Mouse (Mus musculus) CH12.LX (cell line): ENCODE results near the gene Npas2. TPM values are rescaled to one million over a fixed set of nuclear protein-coding genes. Genes with fewer than 3 reads are reported as not detected.

Experiments used
- DNase-seq: peaks from one replicate; pipeline ENCODE4 v3.0.0-alpha.2; 2013; ENCODE audit errors: extremely low read depth
- H3K27ac ChIP-seq: 2 replicates; pipeline ENCODE4 v1.5.1; 2012; ENCODE audit warnings: low read depth, mild to moderate bottlenecking, control low read depth, moderate library complexity; ENCODE audit not compliant: insufficient read depth
- H3K27me3 ChIP-seq: replicated peaks from 2 replicates; pipeline ENCODE3; 2012; ENCODE audit warnings: inconsistent platforms
- H3K36me3 ChIP-seq, 2 experiments: replicated peaks in 1 of 2; 2 replicates each; pipeline versions ENCODE3 to v1.6.1; 2012; ENCODE audit warnings: inconsistent platforms in 1 of 2, low read length in 1 of 2, mild to moderate bottlenecking in 1 of 2, mixed read lengths in 1 of 2, moderate library complexity in 1 of 2; ENCODE audit not compliant: control insufficient read depth in 1 of 2, insufficient read depth in 1 of 2
- H3K4me1 ChIP-seq, 2 experiments: 2 replicates each; pipeline ENCODE4 v1.6.1; 2012; ENCODE audit warnings: inconsistent platforms in 1 of 2, moderate library complexity in 1 of 2; ENCODE audit not compliant: insufficient read depth in 2 of 2, control insufficient read depth in 1 of 2
- H3K4me2 ChIP-seq: 2 replicates; pipeline ENCODE4 v1.6.1; 2012; ENCODE audit warnings: low read depth, mild to moderate bottlenecking, control low read depth; ENCODE audit not compliant: poor library complexity, insufficient read depth, severe bottlenecking
- H3K4me3 ChIP-seq, 3 experiments: fragments of 150-350 bp in 1 of 3; sonication (generic) in 1 of 3; replicated peaks in 1 of 3; 2 replicates each; pipeline versions ENCODE3 to v1.5.1; 2011 to 2012; ENCODE audit warnings: low read depth in 2 of 3, low read length in 2 of 3, mild to moderate bottlenecking in 2 of 3, moderate library complexity in 2 of 3, control low read depth in 1 of 3, improper control_type of control experiment in 1 of 3, inconsistent platforms in 1 of 3, mixed read lengths in 1 of 3; ENCODE audit not compliant: poor library complexity in 1 of 3
- H3K79me2 ChIP-seq: replicated peaks from 2 replicates; pipeline ENCODE4 v1.6.1; 2012; ENCODE audit warnings: mild to moderate bottlenecking, moderate library complexity; ENCODE audit not compliant: control insufficient read depth, poor library complexity, insufficient read depth, severe bottlenecking; ENCODE audit errors: extremely low read depth
- H3K9ac ChIP-seq: 2 replicates; pipeline ENCODE4 v1.6.1; 2012; ENCODE audit warnings: low read depth, mild to moderate bottlenecking, control low read depth, moderate library complexity; ENCODE audit not compliant: insufficient read depth
- H3K9me3 ChIP-seq: replicated peaks from 2 replicates; pipeline ENCODE3; 2012; ENCODE audit warnings: low read length, inconsistent platforms, mixed read lengths
- BHLHE40 ChIP-seq: IDR thresholded peaks from 2 replicates; pipeline ENCODE4 v1.6.1; 2011; ENCODE audit warnings: mild to moderate bottlenecking, low read depth, low read length, improper control_type of control experiment
- CHD1 ChIP-seq: IDR thresholded peaks from 2 replicates; pipeline ENCODE4 v1.6.1; 2012; ENCODE audit warnings: low read depth, low read length, improper control_type of control experiment, inconsistent platforms
- CTCF ChIP-seq, 2 experiments: IDR thresholded peaks in 1 of 2; conservative IDR thresholded peaks in 1 of 2; 2 replicates each; pipeline ENCODE4 v1.5.1; 2011 to 2012; ENCODE audit warnings: low read depth in 2 of 2, low read length in 2 of 2, improper control_type of control experiment in 1 of 2, inconsistent platforms in 1 of 2, mild to moderate bottlenecking in 1 of 2, moderate library complexity in 1 of 2
- E2F4 ChIP-seq: IDR thresholded peaks from 2 replicates; pipeline ENCODE4 v1.6.1; 2011; ENCODE audit warnings: low read depth, low read length, improper control_type of control experiment; ENCODE audit not compliant: insufficient replicate concordance
- EP300 ChIP-seq: IDR thresholded peaks from 2 replicates; pipeline ENCODE4 v1.6.1; 2011; ENCODE audit warnings: low read length, improper control_type of control experiment
- ETS1 ChIP-seq: conservative IDR thresholded peaks from 2 replicates; pipeline ENCODE4 v1.6.1; 2012; ENCODE audit warnings: low read depth, mild to moderate bottlenecking, inconsistent platforms, low read length, improper control_type of control experiment, moderate library complexity
- MAFK ChIP-seq: IDR thresholded peaks from 2 replicates; pipeline ENCODE4 v1.6.1; 2011; ENCODE audit warnings: low read length, improper control_type of control experiment; ENCODE audit not compliant: insufficient replicate concordance
- MAX ChIP-seq: IDR thresholded peaks from 2 replicates; pipeline ENCODE4 v1.6.1; 2011; ENCODE audit warnings: low read length, improper control_type of control experiment
- MAZ ChIP-seq: IDR thresholded peaks from 2 replicates; pipeline ENCODE4 v1.6.1; 2012; ENCODE audit warnings: low read depth, mild to moderate bottlenecking, inconsistent platforms, low read length, improper control_type of control experiment, moderate library complexity
- MXI1 ChIP-seq: IDR thresholded peaks from 2 replicates; pipeline ENCODE4 v1.6.1; 2011; ENCODE audit warnings: mild to moderate bottlenecking, low read depth, low read length, improper control_type of control experiment
- MYC ChIP-seq: IDR thresholded peaks from 2 replicates; pipeline ENCODE4 v1.6.1; 2011; ENCODE audit warnings: low read depth, mild to moderate bottlenecking, improper control_type of control experiment, low read length
- NELFE ChIP-seq: IDR thresholded peaks from 2 replicates; pipeline ENCODE4 v1.6.1; 2011; ENCODE audit warnings: low read depth, low read length, improper control_type of control experiment
- POLR2A ChIP-seq: IDR thresholded peaks from 2 replicates; pipeline ENCODE4 v1.6.1; 2011; ENCODE audit warnings: low read depth, mild to moderate bottlenecking, improper control_type of control experiment, low read length
- POLR2AphosphoS2 ChIP-seq: IDR thresholded peaks from 2 replicates; pipeline ENCODE4 v1.6.1; 2011; ENCODE audit warnings: low read depth, low read length, improper control_type of control experiment
- SIN3A ChIP-seq: IDR thresholded peaks from 2 replicates; pipeline ENCODE4 v1.6.1; 2012; ENCODE audit warnings: low read length, improper control_type of control experiment, inconsistent platforms
- SMC3 ChIP-seq: IDR thresholded peaks from 2 replicates; pipeline ENCODE4 v1.6.1; 2011; ENCODE audit warnings: low read depth, low read length, improper control_type of control experiment
- USF1 ChIP-seq: IDR thresholded peaks from 2 replicates; pipeline ENCODE4 v1.6.1; 2014; ENCODE audit warnings: low read depth, mild to moderate bottlenecking, inconsistent platforms, low read length, improper control_type of control experiment
- USF2 ChIP-seq: conservative IDR thresholded peaks from 2 replicates; pipeline ENCODE4 v1.6.1; 2011; ENCODE audit warnings: low read depth, low read length, improper control_type of control experiment
- ZNF384 ChIP-seq: IDR thresholded peaks from 2 replicates; pipeline ENCODE4 v1.6.1; 2012; ENCODE audit warnings: low read depth, low read length, improper control_type of control experiment, inconsistent platforms
- dilution Hi-C: fragments of 300-500 bp; cut with MboI; formaldehyde crosslinking; loops from 2 replicates; pipeline ENCODE4 v1.14.3; 2020; ENCODE audit warnings: low sequenced_read_pairs; ENCODE audit not compliant: extremely low pct_unique_long_range_greater_than_20kb, extremely low pct_ligation_motif_present
- in situ Hi-C: fragments of 300-500 bp; cut with MboI; formaldehyde crosslinking; loops from 3 replicates; pipeline ENCODE4 v1.14.3; 2019; ENCODE audit warnings: low sequenced_read_pairs, low pct_ligation_motif_present, low pct_unique_long_range_greater_than_20kb, mixed read lengths
- polyA plus RNA-seq: library from polyadenylated mRNA; unstranded; fragments of >175 nt; gene quantifications from 2 replicates; pipeline ENCODE4 v1.2.1, GENCODE M21; 2012; ENCODE audit warnings: low read depth; ENCODE audit not compliant: insufficient read length
- total RNA-seq, 2 experiments: library from RNA; depleted of rRNA; stranded (reverse); fragments of 300-350 nt in 1 of 2; fragments of >200 nt in 1 of 2; gene quantifications; 2 replicates each; pipeline ENCODE4 v1.2.3; 2012 to 2014

Gene Npas2
- total and polyA plus RNA-seq, 3 experiments, result 0.13 TPM; not detected in 2

DNA sequence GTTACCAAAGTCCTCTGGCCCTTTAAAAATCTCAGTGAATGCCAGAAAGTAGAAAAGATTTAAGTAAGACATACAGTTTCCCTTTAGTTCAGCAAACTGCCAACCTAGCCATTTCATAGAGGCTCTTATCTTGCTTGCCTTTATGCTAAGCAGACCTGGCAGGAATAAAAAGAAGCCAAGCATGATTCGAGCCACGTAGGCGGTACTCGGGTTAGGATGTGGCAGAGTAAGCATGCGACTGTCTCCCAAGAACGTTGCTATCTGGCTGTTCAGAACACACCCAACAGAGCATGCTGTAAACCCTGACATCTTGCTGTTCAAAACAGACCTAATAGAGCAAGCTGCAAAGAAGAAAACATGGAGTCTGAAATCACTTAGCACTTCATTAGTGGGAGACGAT is 125.3 kb downstream of the Npas2 start:
- Histone ChIP-seq H3K27ac (no peak overlapping the region), H3K4me2 (no peak overlapping the region), H3K9me3 (no peaks in the 10 kb centered on the region), H3K4me3 (no peak overlapping the region), H3K4me1 (peaks cover 7 to 10% of the 10 kb centered on the region in 2 experiments; a peak in 3 of 4 replicates), H3K36me3 (no peaks in the 10 kb centered on the region), H3K79me2 (no peaks in the 10 kb centered on the region), H3K27me3 (no peaks in the 10 kb centered on the region), H3K9ac (no peak overlapping the region)
- dilution Hi-C loops (no loop called here), in situ Hi-C loops (no loop called here)
- no peak for DNase-seq
- TF ChIP-seq MYC (no peak), BHLHE40 (no peak), SIN3A (no peak), EP300 (no peak), CHD1 (no peak), USF2 (no peak), MXI1 (no peak), E2F4 (no peak), ETS1 (no peak), NELFE (no peak), SMC3 (no peak), CTCF (conservative IDR thresholded peaks at IDR 0.05 in 1 of 2, IDR thresholded peaks at IDR 0.05 in 1 of 2; ENCODE audit: low read depth in 2 of 2, low read length in 2 of 2) (no peak), ZNF384 (no peak), POLR2AphosphoS2 (no peak), POLR2A (no peak)

DNA sequence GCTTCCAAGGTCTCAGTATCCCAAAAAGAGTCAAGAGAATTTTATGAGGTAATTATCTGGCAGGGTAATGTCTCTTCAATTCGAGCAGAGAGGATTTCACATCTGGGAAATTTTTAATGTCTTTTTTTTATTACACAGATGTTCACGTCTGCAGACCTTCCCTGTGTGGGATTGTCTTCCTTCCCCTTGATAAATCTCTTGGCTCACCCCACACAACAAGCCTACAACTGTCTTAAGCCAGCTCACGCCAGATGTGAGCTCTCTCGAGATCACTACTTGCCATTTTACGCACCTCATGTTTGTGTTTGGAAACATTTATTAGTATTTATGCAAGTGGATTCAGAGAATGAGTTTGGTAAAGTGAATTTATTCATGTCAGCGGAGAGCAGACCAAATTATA is 128.4 kb downstream of the Npas2 start:
- H3K4me2 ChIP-seq, result no peak overlapping the region
- DNase-seq, result no peak
- no peaks in the 10 kb centered on the region for H3K9me3 ChIP-seq
- in situ Hi-C loops, result no loop called here
- no peaks in the 10 kb centered on the region for H3K27me3 ChIP-seq
- H3K4me1 ChIP-seq, result no peaks in the 10 kb centered on the region
- TF ChIP-seq USF1 (no peak), ETS1 (no peak), MAFK (no peak), MAX (no peak), MAZ (no peak), POLR2AphosphoS2 (no peak), ZNF384 (no peak), NELFE (no peak), SIN3A (no peak)
- TF ChIP-seq, all 38 proteins: peak for 0
- Histone ChIP-seq H3K4me3 (no peak overlapping the region), H3K36me3 (no peaks in the 10 kb centered on the region), H3K9ac (no peak overlapping the region), H3K27ac (no peak overlapping the region), H3K79me2 (no peaks in the 10 kb centered on the region)
- dilution Hi-C loops, result no loop called here
